Mouse (Mus musculus) ES-Bruce4 (cell line): Measurements from ENCODE around the gene Fryl.

Source experiments
- CTCF ChIP-seq: IDR thresholded peaks from one replicate; pipeline ENCODE4 v1.8.1; 2011; ENCODE audit warnings: low read depth, low read length
- EP300 ChIP-seq: IDR thresholded peaks from 2 replicates; pipeline ENCODE4 v1.6.1; 2011; ENCODE audit warnings: low read depth, low read length; ENCODE audit not compliant: insufficient read depth

GRCm38 (mm10) chr5:73185424-73185823, 71.0 kb downstream of the Fryl start:
- TF ChIP-seq CTCF (no peak), EP300 (no peak)
